Mouse (Mus musculus) intestine, embryonic 14.5 days (tissue): Measurements from ENCODE around the gene Tfcp2. TPM values are rescaled to one million over a fixed set of nuclear protein-coding genes. Genes with fewer than 3 reads are reported as not detected.
"Not testable (repeated sequence)": the region's sequence is repeated elsewhere in the genome, so short reads cannot be mapped to it uniquely, and the experiment has no call there.

Experiments used
- ATAC-seq: fragments of 200-750 bp; cut with Nextera tagmentation; replicated peaks from 2 replicates; pipeline ENCODE4 v1.8.0; 2017; ENCODE audit warnings: low read depth, moderate number of reproducible peaks, moderate TSS enrichment, moderate library complexity; ENCODE audit not compliant: low FRiP score, low TSS enrichment
- DNase-seq: peaks from one replicate; pipeline ENCODE4 v3.0.0-alpha.2; 2018; ENCODE audit warnings: low spot score
- H3K27ac ChIP-seq: fragments of 300-500 bp; sonication (generic); 2 replicates; pipeline ENCODE4 v1.5.1; 2014; ENCODE audit warnings: low read depth, mild to moderate bottlenecking, control low read depth
- H3K27me3 ChIP-seq: fragments of 300-500 bp; sonication (generic); replicated peaks from 2 replicates; pipeline ENCODE4 v1.6.1; 2014; ENCODE audit warnings: low read length, control low read depth; ENCODE audit not compliant: control insufficient read depth, insufficient read depth
- H3K36me3 ChIP-seq: fragments of 300-500 bp; sonication (generic); 2 replicates; pipeline ENCODE4 v1.6.1; 2014; ENCODE audit warnings: low read length, control low read depth; ENCODE audit not compliant: control insufficient read depth, insufficient read depth
- H3K4me1 ChIP-seq: fragments of 300-500 bp; sonication (generic); replicated peaks from 2 replicates; pipeline ENCODE4 v1.6.1; 2014; ENCODE audit warnings: low read length, control low read depth, mixed read lengths; ENCODE audit not compliant: control insufficient read depth, insufficient read depth
- H3K4me2 ChIP-seq: fragments of 300-500 bp; sonication (generic); 2 replicates; pipeline ENCODE4 v1.6.1; 2014; ENCODE audit warnings: low read length
- H3K4me3 ChIP-seq: fragments of 300-500 bp; sonication (generic); 2 replicates; pipeline ENCODE4 v1.5.1; 2014; ENCODE audit warnings: low read depth, low read length, control low read depth, mixed read lengths
- H3K9ac ChIP-seq: fragments of 300-500 bp; sonication (generic); 2 replicates; pipeline ENCODE4 v1.6.1; 2014; ENCODE audit warnings: mild to moderate bottlenecking, low read length
- H3K9me3 ChIP-seq: fragments of 300-500 bp; sonication (generic); 2 replicates; pipeline ENCODE4 v1.6.1; 2016; ENCODE audit warnings: low read length, control low read depth; ENCODE audit not compliant: control insufficient read depth
- WGBS: fragments of 180-500 bp; shearing (Covaris S2); extraction: QIAGEN DNeasy Blood & Tissue Kit; methylation state at CpG from one replicate; pipeline ENCODE4 v1.1.7; 2014; 5-methylcytosine and 5-hydroxymethylcytosine counted together
- polyA plus RNA-seq: library from polyadenylated mRNA; unstranded; fragments of >200 nt; fragmentation: Nextera tagmentation; extraction: Ambion mirVana; gene quantifications from 2 replicates; pipeline ENCODE4 v1.2.1, GENCODE M21; 2014

Tfcp2 gene
- polyA plus RNA-seq, 1 experiment from 2014 or later: 20.0 TPM

DNA sequence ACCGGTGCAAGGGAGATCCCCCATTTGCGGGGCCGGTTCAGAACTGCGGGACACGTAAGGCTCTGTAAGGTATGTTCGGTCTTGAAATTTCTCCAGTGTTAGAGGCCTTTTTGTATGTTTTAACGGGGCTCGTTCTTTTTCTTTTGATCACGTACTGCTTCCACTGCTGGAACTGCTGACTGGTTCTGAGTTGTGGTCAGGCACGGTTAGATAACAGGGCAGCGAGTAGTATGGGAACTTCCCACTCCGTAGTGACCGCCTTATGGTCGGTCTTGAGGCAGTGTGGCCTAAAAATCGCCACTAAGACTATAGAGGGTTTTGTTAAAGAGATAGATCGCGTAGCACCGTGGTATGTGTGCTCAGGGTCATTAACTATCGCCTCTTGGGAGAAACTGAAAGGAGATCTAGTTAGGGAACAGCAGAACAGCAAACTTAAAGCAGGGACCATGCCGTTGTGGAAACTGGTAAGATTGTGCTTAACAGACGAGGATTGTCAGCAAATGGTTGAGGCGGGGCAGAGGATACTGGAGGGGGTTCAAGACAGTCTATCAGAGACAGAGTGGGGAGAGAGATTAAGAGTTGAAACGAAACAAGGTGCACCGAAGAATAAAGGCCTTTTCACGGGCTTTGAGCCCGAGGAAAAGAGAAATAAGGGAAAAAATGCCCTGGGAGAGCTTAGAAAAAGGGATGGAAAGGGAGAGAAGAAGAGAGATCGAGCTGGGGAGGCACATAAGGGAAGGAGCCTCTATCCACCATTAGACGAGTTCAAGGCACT, 8.7 kb downstream of the Tfcp2 start:
- WGBS: 96% methylated on average over 24 of the region's 28 CpGs

DNA sequence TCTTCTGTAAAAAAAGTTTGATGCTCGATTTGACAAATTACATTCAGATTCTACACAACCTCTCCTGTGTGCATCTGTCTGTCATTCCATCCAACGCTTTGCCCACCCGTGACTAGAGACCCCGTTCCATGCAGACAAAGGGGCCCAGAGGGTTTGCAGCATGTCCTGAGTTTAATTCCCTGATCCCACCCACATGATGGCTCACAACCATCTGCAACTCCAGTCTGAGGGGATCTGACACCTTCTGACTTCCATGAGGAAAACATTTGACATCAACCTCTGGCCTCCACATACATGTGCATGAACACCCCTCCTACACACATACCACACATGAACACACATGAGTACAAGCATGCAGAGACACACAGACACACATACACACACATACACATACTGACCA, 10.4 kb downstream of the Tfcp2 start:
- ATAC-seq: no peak
- no peak for DNase-seq
- Histone ChIP-seq H3K36me3 (no peaks in the 10 kb centered on the region), H3K27me3 (no peaks in the 10 kb centered on the region), H3K4me2 (no peak overlapping the region), H3K9me3 (0 out of 2 replicates have a peak, but pooled peaks cover 2% of the 10 kb centered on the region), H3K9ac (no peak overlapping the region), H3K27ac (no peak overlapping the region), H3K4me3 (no peak overlapping the region), H3K4me1 (no peaks in the 10 kb centered on the region)
- 91% methylated on average over 4 of the region's 4 CpGs for WGBS

More for the DNA sequence above, 8.7 kb downstream of the Tfcp2 start:
- not testable (repeated sequence) for H3K27me3 ChIP-seq, H3K4me1 ChIP-seq, H3K9ac ChIP-seq, H3K36me3 ChIP-seq, H3K4me3 ChIP-seq, H3K4me2 ChIP-seq, H3K27ac ChIP-seq, ATAC-seq, DNase-seq, H3K9me3 ChIP-seq

DNA sequence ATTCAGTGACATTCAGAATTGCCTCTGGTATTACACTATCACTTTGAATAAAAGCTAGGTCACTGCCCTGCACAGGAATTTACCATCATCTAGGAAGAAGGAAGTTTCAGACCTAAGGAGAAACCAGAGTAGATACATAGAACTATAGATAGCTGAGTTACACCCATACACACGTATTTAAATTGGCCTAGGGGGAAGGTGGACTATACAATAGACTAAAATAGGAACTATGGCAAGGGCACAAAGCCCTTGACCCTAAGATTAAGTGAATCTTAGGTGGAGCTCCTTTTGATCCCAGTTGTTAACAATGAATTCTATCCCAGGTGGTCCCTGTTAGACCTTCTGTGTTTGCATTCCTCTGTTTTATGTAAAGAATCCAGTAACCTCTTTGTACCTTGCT, 10.8 kb downstream of the Tfcp2 start:
- not testable (repeated sequence) for H3K4me2 ChIP-seq, H3K9ac ChIP-seq, H3K27me3 ChIP-seq, H3K36me3 ChIP-seq, H3K27ac ChIP-seq, ATAC-seq, H3K4me1 ChIP-seq, DNase-seq, H3K9me3 ChIP-seq, H3K4me3 ChIP-seq
- 100% methylated on average over 1 of the region's 1 CpGs for WGBS

DNA sequence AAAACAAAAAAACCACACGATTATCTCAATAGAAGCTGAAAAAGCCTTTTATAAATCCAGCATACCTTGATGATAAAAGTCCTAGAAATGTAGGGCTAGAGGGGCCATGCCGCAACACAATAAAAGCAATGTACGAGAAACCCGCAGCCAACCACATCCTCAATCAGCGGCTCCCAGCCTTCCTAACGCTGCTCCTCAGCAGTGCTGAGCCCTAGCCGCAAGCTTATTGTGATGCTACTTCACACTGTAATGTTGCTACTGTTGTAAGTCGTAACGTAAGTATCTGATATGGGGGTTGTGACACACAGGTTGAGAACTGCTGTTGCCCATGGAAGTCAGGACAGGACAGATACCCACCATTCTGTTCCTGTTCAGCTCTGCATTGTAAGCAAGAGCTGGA, 12.4 kb downstream of the Tfcp2 start:
- Histone ChIP-seq H3K4me3 (no peak overlapping the region), H3K9me3 (0 out of 2 replicates have a peak, but pooled peaks cover 2% of the 10 kb centered on the region), H3K27ac (no peak overlapping the region), H3K4me1 (no peaks in the 10 kb centered on the region), H3K27me3 (no peaks in the 10 kb centered on the region), H3K36me3 (peaks cover 8% of the 10 kb centered on the region; the same call in 1 of the 2 replicates), H3K4me2 (no peak overlapping the region), H3K9ac (no peak overlapping the region)
- no peak for DNase-seq
- WGBS: 94% methylated on average over 9 of the region's 9 CpGs
- no peak for ATAC-seq

DNA sequence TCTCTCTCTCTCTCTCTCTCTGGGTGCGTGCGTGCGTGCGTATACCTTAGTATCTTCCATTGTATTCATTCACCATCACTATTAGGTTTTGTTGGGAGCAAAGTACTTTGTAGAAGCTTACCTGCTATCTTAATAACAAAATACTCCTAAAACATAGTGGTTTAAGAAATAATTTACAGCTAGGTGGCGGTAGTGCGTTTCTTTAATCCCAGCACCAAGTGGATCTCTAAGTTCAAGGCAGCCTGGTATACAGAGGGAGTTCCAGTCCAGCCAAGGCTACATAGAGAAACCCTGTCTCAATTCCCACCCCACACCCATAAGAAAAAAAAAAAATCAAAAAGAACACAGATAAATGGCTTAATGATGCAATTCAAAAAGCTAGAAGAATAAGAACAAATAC, 13.9 kb downstream of the Tfcp2 start:
- no peak overlapping the region for H3K27ac ChIP-seq
- ATAC-seq (no peak), DNase-seq (no peak)
- no peak overlapping the region for H3K4me3 ChIP-seq
- H3K9ac ChIP-seq: no peak overlapping the region
- H3K9me3 ChIP-seq: no peaks in the 10 kb centered on the region
- 89% methylated on average over 6 of the region's 6 CpGs for WGBS
- no peaks in the 10 kb centered on the region for H3K4me1 ChIP-seq
- H3K27me3 ChIP-seq: no peaks in the 10 kb centered on the region
- no peak overlapping the region for H3K4me2 ChIP-seq
- peaks cover 14% of the 10 kb centered on the region; the same call in 1 of the 2 replicates for H3K36me3 ChIP-seq

DNA sequence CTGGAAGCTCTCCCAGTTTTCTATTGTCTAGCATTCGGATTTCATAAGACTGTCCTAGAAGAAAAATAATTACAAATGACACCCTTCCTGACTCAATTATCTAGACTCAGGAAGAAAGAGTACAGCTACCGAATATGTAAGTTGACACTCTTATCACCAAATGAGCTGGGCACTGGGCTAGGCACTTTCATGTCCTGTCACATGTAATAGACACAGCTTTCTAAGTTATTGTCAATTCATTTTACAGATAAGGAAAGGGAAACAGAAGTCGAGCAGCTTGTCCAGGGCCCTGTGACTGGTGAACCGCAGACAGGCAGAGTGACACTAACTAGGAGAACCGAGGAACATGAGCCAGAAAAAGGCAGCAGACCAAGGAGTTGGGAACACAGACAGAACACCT, 23.9 kb downstream of the Tfcp2 start:
- H3K36me3 ChIP-seq: peaks cover 27% of the 10 kb centered on the region

DNA sequence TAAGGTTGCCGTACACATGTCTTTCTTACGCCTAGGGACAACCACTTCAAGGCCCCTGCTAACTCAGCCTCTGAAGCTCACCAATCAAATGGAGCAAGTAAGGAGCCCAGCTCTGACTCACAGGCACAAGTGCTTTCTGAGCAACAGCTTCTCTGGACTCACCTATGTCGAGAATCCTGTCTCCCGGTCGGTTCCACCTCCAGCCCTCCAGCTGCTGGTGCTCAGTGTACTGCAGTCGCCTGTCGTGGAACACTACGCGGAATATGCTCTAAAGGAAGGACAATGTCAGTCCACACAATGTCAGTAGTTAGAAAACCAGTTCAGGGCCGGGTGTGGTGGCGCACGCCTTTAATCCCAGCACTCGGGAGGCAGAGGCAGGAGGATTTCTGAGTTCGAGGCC, 26.4 kb downstream of the Tfcp2 start:
- Histone ChIP-seq H3K9me3 (no peaks in the 10 kb centered on the region), H3K9ac (no peak overlapping the region), H3K4me2 (no peak overlapping the region), H3K4me3 (no peak overlapping the region), H3K27ac (no peak overlapping the region), H3K27me3 (no peaks in the 10 kb centered on the region), H3K4me1 (no peaks in the 10 kb centered on the region), H3K36me3 (peaks cover 38% of the 10 kb centered on the region)
- ATAC-seq (no peak), DNase-seq (no peak)
- 94% methylated on average over 14 of the region's 14 CpGs for WGBS

More for the DNA sequence above, 23.9 kb downstream of the Tfcp2 start:
- H3K9ac ChIP-seq: no peak overlapping the region
- H3K9me3 ChIP-seq: no peaks in the 10 kb centered on the region
- H3K4me2 ChIP-seq: no peak overlapping the region
- no peak overlapping the region for H3K27ac ChIP-seq
- ATAC-seq: no peak
- H3K4me1 ChIP-seq: no peaks in the 10 kb centered on the region
- no peaks in the 10 kb centered on the region for H3K27me3 ChIP-seq
- DNase-seq: no peak
- 83% methylated on average over 5 of the region's 5 CpGs for WGBS
- no peak overlapping the region for H3K4me3 ChIP-seq

DNA sequence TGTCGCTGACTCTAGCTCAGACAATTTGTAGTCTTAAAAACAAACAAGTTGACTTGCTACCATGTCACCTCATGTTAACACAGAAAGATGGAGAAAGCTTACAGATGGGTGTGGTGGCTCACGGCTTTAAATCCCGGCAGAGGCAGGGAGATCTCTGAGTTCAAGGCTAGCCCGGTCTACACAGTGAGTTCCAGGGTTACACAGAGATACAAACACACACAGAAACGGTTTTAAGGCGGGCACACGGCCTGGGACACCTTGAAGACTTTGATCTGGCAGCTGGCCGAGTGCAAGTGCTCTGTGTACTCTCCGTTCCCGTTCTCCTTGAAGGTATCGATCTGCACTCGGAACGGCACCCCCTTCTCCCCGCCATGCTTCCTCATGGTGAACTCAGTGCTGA, 31.5 kb downstream of the Tfcp2 start:
- H3K27me3 ChIP-seq: no peaks in the 10 kb centered on the region
- DNase-seq (no peak), ATAC-seq (no peak)
- H3K4me3 ChIP-seq: no peak overlapping the region
- peaks cover 57% of the 10 kb centered on the region for H3K36me3 ChIP-seq
- no peak overlapping the region for H3K4me2 ChIP-seq
- no peaks in the 10 kb centered on the region for H3K9me3 ChIP-seq
- no peak overlapping the region for H3K27ac ChIP-seq
- WGBS: 90% methylated on average over 14 of the region's 14 CpGs
- no peaks in the 10 kb centered on the region for H3K4me1 ChIP-seq
- no peak overlapping the region for H3K9ac ChIP-seq

DNA sequence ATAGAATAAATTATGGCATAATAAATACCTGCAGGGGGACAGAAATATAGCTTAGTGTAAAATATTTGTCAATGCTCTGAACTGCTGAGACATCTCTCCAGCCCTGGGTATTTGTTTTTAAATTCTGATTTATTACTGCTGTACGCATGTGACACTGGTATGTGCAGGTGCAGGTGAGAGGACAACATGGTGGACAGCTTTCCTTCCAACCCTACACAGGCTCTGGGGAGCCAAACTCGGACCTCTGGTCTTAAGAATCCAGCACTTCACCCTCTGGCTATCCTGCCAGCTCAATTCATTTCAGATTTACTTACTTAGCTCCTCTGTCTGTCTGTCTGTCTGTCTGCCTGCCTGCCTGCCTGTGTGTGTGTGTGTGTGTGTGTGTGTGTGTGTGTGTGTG, 36.7 kb downstream of the Tfcp2 start:
- Histone ChIP-seq H3K4me1 (no peaks in the 10 kb centered on the region), H3K27ac (no peak overlapping the region), H3K27me3 (no peaks in the 10 kb centered on the region), H3K36me3 (peaks cover 76% of the 10 kb centered on the region), H3K9ac (no peak overlapping the region), H3K4me2 (no peak overlapping the region), H3K4me3 (no peak overlapping the region), H3K9me3 (no peaks in the 10 kb centered on the region)
- WGBS: 79% methylated on average over 2 of the region's 2 CpGs
- DNase-seq (no peak), ATAC-seq (no peak)
